Mouse (Mus musculus) spleen, postnatal 0 days (tissue): ENCODE results near the gene Zfp780b. TPM values are rescaled to one million over a fixed set of nuclear protein-coding genes. Genes with fewer than 3 reads are reported as not detected.

Experiments
- polyA plus RNA-seq: library from polyadenylated mRNA; unstranded; fragments of >200 nt; fragmentation: Nextera tagmentation; extraction: Ambion mirVana; gene quantifications from 2 replicates; pipeline ENCODE4 v1.2.1, GENCODE M21; 2015

Gene Zfp780b
- polyA plus RNA-seq = 8.2 and 9.0 TPM in 2 replicates

GRCm38 (mm10) chr7:27978683-27979528, at the start of gene Zfp780b:
TSS of gene Zfp780b (minus strand) at chr7:27979171.

DNA sequence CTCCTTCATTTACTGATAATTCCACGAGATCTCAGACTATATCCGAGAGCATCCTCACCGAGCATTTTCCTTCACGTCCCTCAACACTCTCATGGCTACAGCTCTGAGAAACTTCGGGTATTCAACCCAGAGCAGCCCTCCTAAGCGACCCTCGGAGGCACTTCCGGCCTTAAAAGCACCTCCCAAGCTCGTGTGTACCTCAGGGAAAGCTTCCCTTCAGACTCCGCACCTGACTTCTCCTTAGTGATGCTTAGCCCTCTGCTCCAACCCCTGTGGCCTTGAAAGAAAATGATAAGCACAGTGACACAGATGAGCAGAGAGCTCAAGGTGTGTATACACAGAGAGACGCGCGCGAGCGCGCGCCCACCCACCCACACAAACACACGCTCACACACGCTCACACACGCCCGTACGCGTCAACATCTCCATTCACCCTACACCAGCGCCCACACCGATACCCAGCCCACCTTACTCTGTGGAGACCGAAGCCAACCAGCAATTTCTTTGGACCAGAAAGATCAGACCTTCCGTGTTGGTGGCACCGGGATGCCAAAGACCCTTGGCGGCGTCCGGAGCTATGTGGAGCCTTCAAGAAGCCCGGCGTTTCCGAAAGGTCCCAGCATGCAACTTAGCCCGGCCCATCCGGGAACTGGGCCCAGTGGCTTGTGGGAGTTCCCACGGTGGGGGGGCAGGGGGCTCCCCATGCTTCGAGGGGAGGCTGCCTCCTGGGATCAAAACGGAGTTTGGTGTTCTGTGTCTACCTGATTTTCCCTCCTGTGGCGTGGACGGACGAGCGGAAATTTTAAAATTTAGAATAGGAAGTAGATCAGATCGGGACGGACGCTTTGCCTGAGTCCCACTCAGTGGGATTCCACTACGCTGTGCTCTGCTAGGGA, 34.8 kb upstream of the Zfp780b start, which contains the start of gene Zfp850:
Gene Zfp850, minus strand, starts transcription at position 567 of the 896 bp plus-strand sequence.

GRCm38 (mm10) chr7:27928818-27929695, 49.9 kb downstream of the Zfp780b start, which contains the start of gene Zfp974:
TSS of gene Zfp974 (minus strand) at chr7:27929460.

Other genes with a start within 250 kb of the Zfp780b start
- gene Zfp60, start 247.8 kb downstream of the Zfp780b start, polyA plus RNA-seq = 5.5 and 6.4 TPM in 2 replicates
- gene Zfp626, start 172.0 kb downstream of the Zfp780b start, polyA plus RNA-seq = 2.0 TPM in 2 replicates
- 2.0 and 2.4 TPM in 2 replicates for gene Zfp59, start 140.6 kb downstream of the Zfp780b start, polyA plus RNA-seq
- gene Zfp607a, start 121.6 kb downstream of the Zfp780b start, polyA plus RNA-seq = 1.5 and 1.8 TPM in 2 replicates
- 2.0 and 2.2 TPM in 2 replicates for gene Zfp974, start 49.7 kb downstream of the Zfp780b start, polyA plus RNA-seq
- gene Zfp850, start 34.9 kb upstream of the Zfp780b start, polyA plus RNA-seq = 1.5 and 1.6 TPM in 2 replicates
- gene Psmc4, start 70.9 kb upstream of the Zfp780b start, polyA plus RNA-seq = 130 and 134 TPM in 2 replicates
- gene Fcgbp, start 92.1 kb upstream of the Zfp780b start, polyA plus RNA-seq = 0.07 and 0.08 TPM in 2 replicates
- 0.02 TPM in 1 of 2 replicates, not detected in the other for gene 9530053A07Rik, start 150.3 kb upstream of the Zfp780b start, polyA plus RNA-seq
- 115 and 124 TPM in 2 replicates for gene Fbl, start 190.5 kb upstream of the Zfp780b start, polyA plus RNA-seq
- 4.2 and 4.5 TPM in 2 replicates for gene Dyrk1b, start 200.3 kb upstream of the Zfp780b start, polyA plus RNA-seq